Mouse (Mus musculus) E14TG2a.4 (cell line): ENCODE data around the gene Edc4.

Source experiments
- H3K27me3 ChIP-seq: 2 replicates; pipeline ENCODE4 v1.6.1; 2014; ENCODE audit warnings: low read length, control low read depth; ENCODE audit not compliant: insufficient read depth
- H3K36me3 ChIP-seq: 2 replicates; pipeline ENCODE4 v1.6.1; 2014; ENCODE audit warnings: low read length, control low read depth; ENCODE audit not compliant: insufficient read depth
- H3K4me1 ChIP-seq: replicated peaks from 2 replicates; pipeline ENCODE4 v1.6.1; 2014; ENCODE audit warnings: low read depth, low read length, control low read depth
- H3K4me3 ChIP-seq: replicated peaks from 2 replicates; pipeline ENCODE4 v1.5.1; 2014; ENCODE audit warnings: mild to moderate bottlenecking, low read length
- H3K9me3 ChIP-seq: 2 replicates; pipeline ENCODE4 v1.6.1; 2014; ENCODE audit warnings: low read length, control low read depth
- CTCF ChIP-seq: conservative IDR thresholded peaks from 2 replicates; pipeline ENCODE4 v1.5.1; 2014; ENCODE audit warnings: low read length
- NANOG ChIP-seq: IDR thresholded peaks from 2 replicates; pipeline ENCODE4 v1.6.1; 2014; ENCODE audit warnings: borderline replicate concordance, low read length, mixed read lengths
- POU5F1 ChIP-seq: IDR thresholded peaks from 2 replicates; pipeline ENCODE4 v1.6.1; 2014; ENCODE audit warnings: low read length, borderline replicate concordance

Gene Edc4

GRCm38 (mm10) chr8:105860143-105860981, 20.3 kb upstream of the Edc4 start, which contains the start of gene Nutf2:
TSS of gene Nutf2 (plus strand) at chr8:105860580.
- Histone ChIP-seq H3K9me3 (no peaks in the 10 kb centered on the region), H3K27me3 (no peaks in the 10 kb centered on the region; the same call in 1 of the 2 replicates), H3K4me1 (peaks cover 83% of the 10 kb centered on the region), H3K4me3 (peak within 1 kb of the TSS; percentile 100), H3K36me3 (peaks cover 70% of the 10 kb centered on the region)
- TF ChIP-seq NANOG, result no peak
- TF ChIP-seq POU5F1, result no peak
- TF ChIP-seq CTCF, result no peak

GRCm38 (mm10) chr8:105861951-105862350, 18.7 kb upstream of the Edc4 start:
- Histone ChIP-seq H3K9me3 (no peaks in the 10 kb centered on the region), H3K4me1 (peaks cover 84% of the 10 kb centered on the region), H3K4me3 (peak overlapping the region; percentile 100), H3K36me3 (peaks cover 73% of the 10 kb centered on the region), H3K27me3 (no peaks in the 10 kb centered on the region)
- TF ChIP-seq CTCF (no peak), POU5F1 (no peak), NANOG (no peak)

- Histone ChIP-seq H3K4me1 (peaks cover 95% of the 10 kb centered on the region), H3K9me3 (no peaks in the 10 kb centered on the region), H3K4me3 (0 out of 2 replicates have a peak overlapping the region, but pooled peaks have one; percentile 24), H3K27me3 (no peaks in the 10 kb centered on the region), H3K36me3 (peaks cover 96% of the 10 kb centered on the region)
- TF ChIP-seq NANOG, result no peak
- TF ChIP-seq CTCF, result peak; percentile 44
Measured at GRCm38 (mm10) chr8:105866364-105867029, 14.2 kb upstream of the Edc4 start.

GRCm38 (mm10) chr8:105874301-105874700, 6.4 kb upstream of the Edc4 start:
- peaks cover 89% of the 10 kb centered on the region for H3K4me1 ChIP-seq
- no peaks in the 10 kb centered on the region for H3K27me3 ChIP-seq
- no peak overlapping the region for H3K4me3 ChIP-seq
- no peaks in the 10 kb centered on the region for H3K9me3 ChIP-seq
- peaks cover 95% of the 10 kb centered on the region for H3K36me3 ChIP-seq
- TF ChIP-seq POU5F1 (no peak), CTCF (no peak)

GRCm38 (mm10) chr8:105889756-105890465, 9.2 kb downstream of the Edc4 start:
- Histone ChIP-seq H3K4me3 (no peak overlapping the region), H3K9me3 (no peaks in the 10 kb centered on the region), H3K36me3 (peaks cover 83% of the 10 kb centered on the region), H3K4me1 (peaks cover 47% of the 10 kb centered on the region), H3K27me3 (no peaks in the 10 kb centered on the region)
- TF ChIP-seq POU5F1 (no peak), NANOG (no peak), CTCF (no peak)

GRCm38 (mm10) chr8:105890870-105891269, 10.2 kb downstream of the Edc4 start:
- H3K9me3 ChIP-seq, result no peaks in the 10 kb centered on the region
- TF ChIP-seq CTCF, result no peak
- no peak for TF ChIP-seq POU5F1
- no peak for TF ChIP-seq NANOG

GRCm38 (mm10) chr8:105892432-105892831, 11.8 kb downstream of the Edc4 start:
- TF ChIP-seq CTCF (peak; percentile 42), POU5F1 (no peak)
- H3K36me3 ChIP-seq, result peaks cover 57% of the 10 kb centered on the region
- H3K9me3 ChIP-seq, result no peaks in the 10 kb centered on the region
- H3K27me3 ChIP-seq, result no peaks in the 10 kb centered on the region
- H3K4me1 ChIP-seq, result peaks cover 52% of the 10 kb centered on the region
- no peak overlapping the region for H3K4me3 ChIP-seq

More at GRCm38 (mm10) chr8:105890870-105891269, 10.2 kb downstream of the Edc4 start:
- H3K4me1 ChIP-seq, result peaks cover 54% of the 10 kb centered on the region
- H3K4me3 ChIP-seq, result no peak overlapping the region
- H3K36me3 ChIP-seq, result peaks cover 73% of the 10 kb centered on the region
- H3K27me3 ChIP-seq, result no peaks in the 10 kb centered on the region

GRCm38 (mm10) chr8:105893339-105893738, 12.7 kb downstream of the Edc4 start, which contains the start of gene Nrn1l:
TSS of gene Nrn1l (plus strand) at chr8:105893567.
- Histone ChIP-seq H3K36me3 (peaks cover 48% of the 10 kb centered on the region), H3K4me3 (peak within 1 kb of the TSS; percentile 65), H3K4me1 (peaks cover 43% of the 10 kb centered on the region), H3K27me3 (no peaks in the 10 kb centered on the region), H3K9me3 (no peaks in the 10 kb centered on the region)
- TF ChIP-seq CTCF (no peak), POU5F1 (no peak), NANOG (no peak)
